Mouse (Mus musculus): ENCODE measurements around the gene Rsph9. TPM values are rescaled to one million over a fixed set of nuclear protein-coding genes. Genes with fewer than 3 reads are reported as not detected.

Rsph9 gene
- total RNA-seq, 2 experiments from 2014 or later: 33.0 to 34.8 TPM

DNA sequence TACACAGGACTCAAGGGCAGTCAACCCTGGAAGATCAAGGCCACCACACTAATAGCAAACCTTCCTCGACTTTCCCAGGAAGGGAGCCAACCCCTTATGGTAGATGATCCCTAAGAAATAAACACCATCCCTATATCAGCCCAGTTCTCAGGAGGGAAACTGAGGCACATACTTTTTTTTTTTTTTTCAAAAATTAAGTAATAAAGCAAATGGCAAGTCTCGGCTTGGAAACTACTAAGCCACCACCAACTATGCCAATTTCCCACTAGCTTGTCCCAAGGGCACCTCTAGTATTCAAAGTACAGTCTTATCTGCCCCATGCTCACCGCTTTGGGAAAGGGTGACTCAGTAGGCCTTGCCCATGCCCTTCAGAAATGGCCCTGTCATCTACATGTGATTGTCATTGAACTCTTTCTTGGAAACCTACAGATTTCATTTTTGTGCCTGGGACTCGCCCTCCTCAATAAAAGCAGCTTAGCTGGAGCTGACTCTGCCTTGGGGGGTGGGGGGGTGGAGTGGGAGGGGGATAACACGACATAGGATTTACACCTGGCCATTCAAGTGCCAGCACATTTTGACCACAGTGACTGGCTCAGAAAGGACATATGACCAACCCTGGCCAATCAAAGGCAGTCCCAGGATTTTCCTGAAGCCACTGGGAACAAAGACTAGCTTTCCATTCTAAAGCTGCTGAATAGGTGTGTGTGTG lies 68.3 kb downstream of the Rsph9 start:
- intact Hi-C loops (cut with DNase I): no loop called here

DNA sequence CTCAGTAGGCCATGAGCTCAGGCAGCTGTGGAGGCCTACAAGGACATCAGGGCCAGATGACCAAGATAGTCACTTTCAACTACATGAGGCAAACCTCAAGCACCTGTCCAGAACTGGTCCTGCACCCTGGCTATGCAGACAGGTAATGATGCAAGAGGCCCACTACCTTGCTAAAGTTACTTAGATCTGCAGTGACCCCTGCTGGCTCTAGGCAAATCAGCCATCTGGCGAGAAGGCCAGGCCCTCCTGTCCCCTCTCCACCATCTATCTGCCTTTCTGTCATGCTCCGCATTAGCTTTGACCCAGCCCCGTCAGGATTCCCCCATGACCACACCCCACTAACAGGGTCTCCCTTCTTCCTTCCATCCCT lies 68.9 kb downstream of the Rsph9 start:
- DNase-seq (ENCODE audit: extremely low spot score in 1 of 2, low spot score in 2 of 2): no peak
- intact Hi-C loops (cut with DNase I): no loop called here

More for the DNA sequence above, 68.3 kb downstream of the Rsph9 start:
- no peak for DNase-seq (ENCODE audit: extremely low spot score in 1 of 2, low spot score in 2 of 2)

DNA sequence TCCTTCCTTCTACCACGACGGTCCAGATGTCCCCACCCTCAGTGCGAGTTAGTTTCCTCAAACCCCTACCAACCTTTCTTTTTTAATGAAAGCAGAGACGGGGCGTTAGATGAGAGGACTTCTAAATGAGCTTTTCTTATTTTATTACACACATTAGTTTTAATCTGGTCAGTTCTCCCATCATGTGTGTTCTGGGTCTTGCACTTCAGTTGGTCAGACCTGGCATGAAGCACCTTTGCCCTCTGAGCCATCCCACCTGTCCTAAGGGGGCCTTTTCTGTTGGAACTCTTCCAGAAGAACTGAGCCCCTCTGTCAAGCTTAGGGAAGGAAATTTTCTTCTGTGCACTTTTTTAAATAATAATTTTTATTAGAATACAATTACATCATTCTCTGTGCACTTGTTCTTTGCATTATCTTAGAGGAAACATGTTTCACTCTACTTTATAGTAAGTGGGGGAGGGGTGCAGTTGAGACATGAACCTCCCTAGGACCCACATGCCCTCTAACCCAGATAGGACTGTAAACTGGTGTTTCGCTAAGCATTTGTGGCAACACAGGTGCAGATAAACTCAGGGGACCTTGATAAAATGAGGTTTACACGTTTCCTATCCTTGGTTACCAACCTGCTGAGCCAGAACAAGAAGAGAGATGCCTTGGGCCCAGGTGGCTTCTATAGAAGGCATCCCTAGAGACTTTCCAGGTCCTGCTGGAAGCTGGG lies 69.5 kb downstream of the Rsph9 start:
- intact Hi-C loops (cut with DNase I): no loop called here
- DNase-seq (ENCODE audit: extremely low spot score in 1 of 2, low spot score in 2 of 2): no peak

DNA sequence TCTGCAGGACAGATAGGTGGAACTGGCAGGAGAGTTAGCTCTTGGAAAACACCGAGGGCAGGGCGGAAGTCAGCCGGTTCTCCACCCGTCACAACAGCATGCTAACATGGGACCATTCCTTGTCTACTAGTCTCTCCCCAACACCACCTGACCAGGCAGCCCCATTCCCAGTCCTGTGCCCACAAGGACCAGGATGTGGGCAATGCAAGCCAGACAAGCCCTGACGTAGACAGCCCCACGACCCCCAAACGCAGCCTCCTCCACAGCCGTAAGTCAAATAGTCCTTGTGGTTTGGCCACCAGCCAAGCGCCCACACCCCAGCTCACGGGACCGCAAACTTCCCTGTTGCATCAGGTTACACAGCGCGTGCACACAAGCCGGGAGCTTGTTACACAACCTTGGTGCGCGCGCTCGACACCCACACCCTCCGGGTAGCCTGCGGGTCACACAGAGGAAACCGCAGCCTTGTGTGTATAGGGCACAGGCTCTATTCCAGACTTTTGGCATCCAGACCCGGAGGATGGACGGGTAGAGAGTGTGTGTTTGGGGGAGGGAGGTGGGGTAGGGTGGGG lies 70.2 kb downstream of the Rsph9 start:
- intact Hi-C loops (cut with DNase I): no loop called here
- DNase-seq (ENCODE audit: extremely low spot score in 1 of 2, low spot score in 2 of 2): peak in 1 of 2 experiments; percentile 70

Other genes starting within 250 kb of the Rsph9 start
- gene Vegfa, start 111.8 kb downstream of the Rsph9 start, total RNA-seq (2021): 10 to 100 TPM; 73.6 to 82.9 TPM
- gene Mrps18a, start 33.2 kb downstream of the Rsph9 start, total RNA-seq (2021): 10 to 100 TPM; 79.9 to 83.9 TPM
- 10 to 100 TPM; 13.2 to 15.3 TPM for gene Mad2l1bp, start 9.3 kb upstream of the Rsph9 start, total RNA-seq (2021)
- gene Gtpbp2, start 16.8 kb upstream of the Rsph9 start, total RNA-seq (2021): 100 to 1,000 TPM in 1 of 2 experiments, 10 to 100 TPM in 1; 86.6 to 101 TPM
- 1 to 10 TPM; 6.3 to 7.8 TPM for gene Polh, start 58.4 kb upstream of the Rsph9 start, total RNA-seq (2021)
- 10 to 100 TPM; 40.0 to 41.9 TPM for gene Xpo5, start 58.6 kb upstream of the Rsph9 start, total RNA-seq (2021)
- gene Polr1c, start 103.8 kb upstream of the Rsph9 start, total RNA-seq (2021): 10 to 100 TPM; 38.3 to 42.7 TPM
- 10 to 100 TPM; 73.6 to 83.9 TPM for gene Yipf3, start 103.9 kb upstream of the Rsph9 start, total RNA-seq (2021)
- 100 to 1,000 TPM; 101 to 103 TPM for gene Lrrc73, start 109.3 kb upstream of the Rsph9 start, total RNA-seq (2021)
- 10 to 100 TPM; 33.2 to 37.8 TPM for gene Tjap1, start 138.8 kb upstream of the Rsph9 start, total RNA-seq (2021)
- 10 to 100 TPM; 52.1 to 52.5 TPM for gene Dlk2, start 153.2 kb upstream of the Rsph9 start, total RNA-seq (2021)
- gene Abcc10, start 184.1 kb upstream of the Rsph9 start, total RNA-seq (2021): 1 to 10 TPM; 8.1 to 8.7 TPM
- gene Zfp318, start 239.5 kb upstream of the Rsph9 start, total RNA-seq (2021): 10 to 100 TPM; 78.2 to 79.2 TPM

Measured in left cerebral cortex, postnatal 10 days (tissue).